Comparison of ENCODE assay signal across 20 mouse cellular contexts in genomic region chr17:51784935-51785334, GRCm38 (mm10). TPM values are rescaled to one million over a fixed set of nuclear protein-coding genes. Genes with fewer than 3 reads are reported as not detected.
DNase-seq lines count a peak whose midpoint lies in the region; ATAC-seq lines count a peak whose summit lies in the region.
"Had no signal": no experiment of that assay in that cellular context is flagged by ENCODE, and none has a peak within 500 bp of the region (broad histone marks: within the 10 kb centered on the region; RNA-seq: fewer than 3 reads in every experiment).

No protein-coding gene starts in this region.

- DNase-seq in 416B (ENCODE audit: low read depth) = peak; percentile 68
- peak; percentile 15 to 21 for DNase-seq in B cell, adult 2 months
- peak; percentile 50 for DNase-seq in MEL-GATA-1-ER (ENCODE audit: extremely low read depth, low read depth)
- DNase-seq in kidney, postnatal 10 days = no peak
- DNase-seq in kidney, postnatal 36 days = no peak
- DNase-seq in T-cell, adult 2 months (ENCODE audit: low spot score) = no peak
- DNase-seq: adrenal gland, postnatal 14 days; cerebellum, adult 18-20 months; cerebellum, postnatal 14 days; gastrocnemius, postnatal 10 days; heart, postnatal 36 days; kidney, adult 8-10 months; lung, postnatal 10 days; right cerebral cortex, postnatal 14 days; thymus, adult 18-20 months; thymus, postnatal 36 days had no signal

- peak; percentile 75 for ATAC-seq in megakaryocyte progenitor cell, adult 5-6 weeks (replicated peaks; ENCODE audit: poor library complexity)
- ATAC-seq: forebrain, embryonic 13.5 days; intestine, embryonic 16.5 days; midbrain, embryonic 15.5 days had no signal

RNA-seq across cellular contexts. Expression of gene Satb1, which starts 48.2 kb away (rescaled TPM):
- 31.2 and 35.1 TPM in 2 replicates for total RNA-seq in megakaryocyte progenitor cell, adult 5-6 weeks (2015)
- 21.8 and 22.1 TPM in 2 replicates for total RNA-seq in megakaryocyte progenitor cell, adult 5-6 weeks (2017)

Comparison
In these comparisons a context has a peak if more than half of its experiments do, and no peak if none do; other contexts are left out.
1. DNase-seq: peak in 416B (single experiment), B cell, adult 2 months (2 of 2) and MEL-GATA-1-ER (single experiment); none in kidney, postnatal 10 days (single experiment), kidney, postnatal 36 days (0 of 2) and T-cell, adult 2 months (single experiment).